Mouse (Mus musculus) frontal cortex, postnatal 10 days (tissue): ENCODE measurements at regions not wholly inside any gene's neighbourhood (a gene's known extent, or its start where the extent isn't known, plus 50 kb on each side); places are given as distances from the start of the nearest gene placed in this dataset.
"Not testable (repeated sequence)": the region's sequence is repeated elsewhere in the genome, so short reads cannot be mapped to it uniquely, and the experiment has no call there.

Experiments
- DNase-seq, 2 experiments: peaks; one replicate each; pipeline ENCODE4 v3.0.0; 2022; ENCODE audit warnings: low spot score in 2 of 2, mixed read lengths in 1 of 2

- peak in 1 of 2 experiments; percentile 17 for DNase-seq
These were observed 146.2 kb downstream of the Gm28710 start for GRCm38 (mm10) chr5:16937840-16938239.

- DNase-seq, result no peak
These were observed 155.8 kb downstream of the Gm28710 start for GRCm38 (mm10) chr5:16947430-16947829.

DNA sequence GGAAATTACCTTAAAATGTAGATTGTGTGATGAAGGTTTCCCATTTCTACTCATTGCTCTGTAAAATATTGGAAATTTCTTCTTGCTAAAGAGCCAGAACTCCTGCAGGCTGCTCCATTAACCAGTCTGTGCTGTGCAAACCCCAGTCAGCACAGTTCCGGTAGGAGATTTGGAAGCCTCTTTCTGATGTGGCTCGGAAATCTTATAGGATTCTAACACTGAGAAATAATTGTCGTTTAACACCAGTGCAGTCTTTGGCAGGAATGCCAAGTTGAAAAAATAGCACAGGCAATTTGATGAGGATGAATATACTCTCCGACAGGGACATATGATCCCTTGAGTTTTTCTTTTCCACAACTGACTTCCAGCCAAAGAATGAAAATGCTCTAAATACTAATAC is 176.1 kb downstream of the Gm28710 start:
- DNase-seq, result no peak

GRCm38 (mm10) chr5:16968817-16969216 is 177.2 kb downstream of the Gm28710 start:
- DNase-seq, result not testable (repeated sequence)

- DNase-seq, result no peak
These were observed 181.7 kb downstream of the Gm28710 start for GRCm38 (mm10) chr5:16973206-16973896.

DNA sequence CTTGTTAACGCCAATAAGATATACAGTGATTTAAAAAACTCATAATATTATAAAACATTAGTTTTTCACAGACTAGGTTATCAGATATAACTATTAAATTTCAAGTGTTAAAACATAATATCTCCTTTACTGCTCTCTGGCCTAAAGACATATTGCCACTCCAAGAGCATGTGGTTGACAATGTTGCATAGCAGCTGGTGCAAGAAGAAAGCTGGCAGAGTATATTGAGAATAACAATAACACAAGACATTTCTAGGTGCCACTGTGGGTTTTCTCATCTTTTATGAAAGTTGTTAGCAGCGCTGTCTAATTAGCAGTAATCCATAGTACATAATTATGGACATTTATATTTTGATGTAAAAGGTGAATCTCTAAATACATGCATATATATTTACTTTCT is 184.4 kb downstream of the Gm28710 start:
- DNase-seq, result no peak

DNA sequence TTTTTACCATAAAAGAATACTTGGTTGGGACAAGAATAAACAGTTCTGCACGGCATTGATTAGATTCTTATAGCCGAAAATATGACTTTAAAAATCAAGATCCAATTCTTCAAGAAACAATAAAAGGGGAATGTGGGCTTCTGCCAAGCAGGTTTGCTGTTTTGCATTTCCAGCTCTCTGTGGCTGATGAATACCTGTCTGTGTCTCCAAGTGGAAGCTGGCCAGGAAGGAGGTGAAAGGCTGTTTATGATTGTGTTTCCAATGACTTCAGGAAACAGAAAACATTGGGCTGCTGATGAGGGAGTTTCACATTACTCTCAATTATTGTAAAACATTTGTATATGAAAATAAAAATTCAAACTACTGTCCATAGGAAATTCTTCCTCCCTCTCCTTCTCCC is 193.3 kb downstream of the Gm28710 start:
- no peak for DNase-seq

DNA sequence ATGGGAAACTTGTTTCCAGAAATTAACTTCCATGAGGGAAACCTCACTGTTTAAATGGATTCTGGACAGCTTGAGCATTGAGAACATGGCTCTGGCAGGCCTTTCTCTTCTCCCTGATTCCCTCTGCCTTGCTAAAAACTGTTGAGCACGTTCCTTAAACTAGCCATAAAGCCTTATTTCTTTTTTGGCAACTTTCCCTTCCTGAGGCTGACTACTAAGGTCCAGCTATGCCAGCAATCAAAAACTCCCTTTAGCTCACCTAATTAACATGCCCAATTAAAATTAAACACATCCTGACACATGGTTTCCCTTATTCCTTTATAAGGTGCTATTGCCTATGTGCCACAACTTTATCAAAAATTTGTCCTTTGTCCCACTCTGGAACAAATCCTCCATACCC is 199.9 kb downstream of the Gm28710 start:
- no peak for DNase-seq

- DNase-seq, result no peak
These were observed 207.6 kb downstream of the Gm28710 start for GRCm38 (mm10) chr5:16999183-16999582.

DNA sequence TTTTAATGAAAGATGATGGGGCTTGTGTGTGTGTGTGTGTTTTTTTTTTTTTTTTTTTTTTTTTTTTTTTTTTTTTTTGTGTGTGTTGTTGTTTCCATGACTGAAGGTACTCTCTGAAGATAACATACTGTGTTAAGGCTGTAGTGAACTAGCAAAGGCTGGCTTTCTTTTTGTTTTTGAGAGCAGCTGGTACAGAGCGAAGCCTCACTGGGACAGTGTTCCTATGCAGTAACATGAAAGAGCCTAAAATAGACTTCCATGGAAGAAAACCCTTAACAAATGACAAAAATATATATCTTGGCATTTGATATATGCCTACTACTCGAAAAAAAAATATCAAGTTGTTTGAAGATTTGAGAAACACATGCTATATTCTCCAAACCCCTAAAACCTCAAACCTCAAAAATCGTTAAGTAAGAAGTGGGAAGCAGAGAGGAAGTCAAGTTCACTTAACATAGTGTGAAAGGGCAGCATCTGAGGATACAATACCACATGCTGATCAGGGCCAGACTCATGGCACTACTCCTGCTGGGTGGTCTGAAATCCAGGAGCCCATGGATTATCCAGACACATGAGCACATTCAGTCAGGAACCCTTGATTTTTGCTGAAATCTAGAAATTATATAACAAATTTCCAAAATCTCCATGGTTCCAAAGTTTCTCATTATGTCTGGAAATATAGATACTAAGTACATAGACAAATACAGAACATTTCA is 215.4 kb downstream of the Gm28710 start:
- no peak for DNase-seq

DNA sequence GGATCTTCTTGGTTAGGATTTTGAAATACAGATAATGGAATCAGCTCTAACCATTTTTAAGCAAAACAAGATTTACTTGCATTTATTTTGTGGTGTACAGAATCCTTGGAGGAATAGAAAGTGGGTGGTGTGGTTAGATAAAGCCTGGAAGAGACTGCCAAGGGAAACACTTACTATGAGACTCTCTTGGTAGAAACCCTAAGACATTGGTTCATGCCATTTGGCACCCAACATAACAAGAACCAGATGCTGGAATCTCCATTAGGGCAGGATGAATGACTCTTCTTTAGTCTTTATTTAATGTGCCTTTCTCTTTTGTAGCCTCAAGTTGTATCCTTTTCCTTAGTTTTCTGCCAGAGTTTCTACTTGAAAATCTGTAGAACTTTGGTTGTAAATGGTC is 230.0 kb downstream of the Gm28710 start:
- DNase-seq, result no peak

GRCm38 (mm10) chr5:17053935-17054334 is 262.3 kb downstream of the Gm28710 start:
- DNase-seq, result no peak

DNA sequence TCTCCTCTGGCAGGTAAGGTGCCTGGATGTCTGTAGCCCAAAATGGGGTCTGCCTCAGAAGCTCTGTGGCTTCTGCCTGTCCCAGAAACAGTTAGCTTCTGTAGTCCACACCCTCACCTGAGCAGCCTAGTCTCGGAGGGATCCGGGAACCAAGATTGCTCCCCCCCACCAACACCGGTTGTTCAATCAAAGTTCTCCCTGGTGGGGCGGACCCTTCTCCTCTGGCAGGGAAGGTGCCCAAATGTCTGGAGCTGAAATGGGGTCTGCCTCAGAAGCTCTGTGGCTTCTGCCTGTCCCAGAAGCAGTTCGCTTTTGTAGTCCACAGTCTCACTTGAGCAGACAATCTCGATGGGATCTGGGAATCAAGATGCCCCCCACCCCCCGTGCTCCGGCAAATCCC is 273.0 kb downstream of the Gm28710 start:
- DNase-seq, result no peak

DNA sequence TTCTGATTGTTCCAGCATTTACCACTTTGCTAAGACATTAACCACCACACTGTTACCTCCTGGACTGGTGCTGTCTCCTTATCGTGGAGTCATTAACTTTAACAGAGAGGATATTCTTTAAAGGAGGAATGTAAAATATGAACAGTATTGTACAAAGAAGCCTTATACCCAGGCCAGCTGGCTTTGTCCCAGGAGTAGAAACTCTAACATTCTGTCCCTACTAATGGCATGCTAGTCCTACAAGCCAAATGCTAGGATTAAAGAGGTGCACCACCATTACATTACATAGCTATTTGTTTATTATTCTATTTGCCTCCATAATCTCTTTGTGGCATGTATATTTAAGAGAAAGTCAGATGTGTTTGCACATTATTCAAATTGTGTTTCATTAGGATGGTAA is 288.8 kb downstream of the Gm28710 start:
- DNase-seq, result no peak

DNA sequence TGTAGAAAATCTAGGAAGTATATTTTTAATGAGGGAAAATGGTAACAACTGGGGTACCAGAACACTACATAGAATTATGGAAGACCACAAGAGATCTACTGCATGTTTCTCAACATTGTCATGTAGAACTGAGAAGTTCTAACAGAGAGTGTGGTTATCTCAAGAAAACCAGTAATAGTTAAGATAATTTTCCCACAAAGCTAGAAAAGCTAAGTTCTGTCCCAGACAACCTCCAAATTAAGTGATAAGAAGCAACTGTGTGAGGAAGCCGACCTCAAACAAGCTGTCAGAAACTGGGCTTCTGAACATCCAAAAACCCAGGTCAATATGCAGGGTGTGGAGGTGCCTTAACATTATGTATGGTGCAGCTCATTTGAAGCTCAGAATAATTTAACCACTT is 261.4 kb upstream of the Speer4f2 start:
- DNase-seq, result no peak

GRCm38 (mm10) chr5:17112026-17112425 is 261.0 kb upstream of the Speer4f2 start:
- no peak for DNase-seq

- DNase-seq, result no peak
These were observed 257.9 kb upstream of the Speer4f2 start for GRCm38 (mm10) chr5:17115035-17115434.

DNA sequence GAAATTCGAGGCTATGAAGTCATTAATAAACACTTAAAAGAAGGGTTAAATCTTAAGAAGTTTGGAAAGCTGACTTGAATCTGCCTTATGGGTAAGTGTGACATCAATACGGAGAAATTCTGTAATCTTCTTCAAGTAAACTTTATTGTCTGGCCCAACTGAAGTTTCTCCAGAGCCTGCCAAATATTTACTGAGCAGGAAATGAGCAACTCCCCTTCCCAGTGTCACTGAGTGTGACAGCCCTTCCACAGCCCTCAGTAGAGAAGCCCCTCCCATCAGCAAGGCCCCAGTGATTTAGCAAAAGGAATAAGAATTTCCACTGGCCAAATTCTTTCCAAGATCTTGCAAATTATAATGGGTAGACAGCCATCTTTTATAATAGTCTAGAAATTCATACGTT is 256.9 kb upstream of the Speer4f2 start:
- DNase-seq, result no peak

DNA sequence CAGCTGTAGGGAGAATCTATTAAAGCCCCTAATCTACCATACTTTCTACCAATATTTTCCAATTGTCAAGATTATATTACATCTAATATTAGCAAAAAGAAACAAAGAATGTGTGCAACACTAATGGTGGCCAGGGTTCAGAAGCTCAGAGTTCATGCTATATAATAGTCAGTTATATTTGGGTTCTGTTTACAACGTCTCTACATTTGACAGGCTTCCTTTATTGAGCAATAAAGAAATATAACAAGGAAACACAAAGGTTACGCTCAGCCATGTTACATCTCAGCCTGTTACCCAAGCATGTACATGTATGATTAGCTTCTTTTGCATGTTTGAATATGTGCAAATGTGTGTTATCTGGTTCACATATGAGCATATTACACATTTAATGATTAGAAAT is 247.7 kb upstream of the Speer4f2 start:
- no peak for DNase-seq

DNA sequence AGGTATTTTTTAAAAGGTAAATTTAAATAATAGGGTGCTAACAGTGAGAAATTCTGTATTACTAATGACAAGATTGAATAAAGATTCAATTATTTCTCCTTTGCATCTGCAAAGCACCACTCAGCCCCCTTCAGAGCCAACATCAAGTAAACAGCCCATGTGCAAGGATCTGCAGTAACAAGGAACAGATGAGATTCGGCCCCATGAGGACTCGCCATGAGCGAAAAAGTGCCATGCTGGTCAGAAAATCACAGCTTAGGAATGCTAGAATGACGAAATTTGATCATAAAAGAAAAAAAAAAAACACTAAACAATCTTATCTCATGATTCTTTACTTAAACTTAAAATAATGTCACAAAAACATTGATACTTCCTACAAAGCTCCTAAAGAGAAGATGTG is 245.5 kb upstream of the Speer4f2 start:
- no peak for DNase-seq

DNA sequence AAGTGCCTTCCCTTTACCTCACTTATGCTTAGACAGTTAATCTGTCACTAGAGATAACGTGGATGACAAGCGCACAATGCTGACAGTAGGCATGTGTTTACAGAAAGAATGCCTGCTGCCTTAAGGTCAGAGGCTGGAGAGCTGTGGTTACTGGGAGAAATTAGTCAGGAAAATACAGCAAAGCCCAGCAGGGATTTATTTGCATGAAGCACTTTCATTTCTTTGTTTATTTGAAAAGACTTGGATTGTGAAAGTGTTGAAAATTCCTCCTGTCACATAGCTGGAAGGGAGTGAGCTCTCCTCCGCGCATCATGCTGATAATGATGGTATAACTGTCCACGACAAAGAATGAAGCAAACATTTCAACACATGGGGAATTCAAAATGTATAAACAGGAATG is 237.5 kb upstream of the Speer4f2 start:
- DNase-seq, result no peak

DNA sequence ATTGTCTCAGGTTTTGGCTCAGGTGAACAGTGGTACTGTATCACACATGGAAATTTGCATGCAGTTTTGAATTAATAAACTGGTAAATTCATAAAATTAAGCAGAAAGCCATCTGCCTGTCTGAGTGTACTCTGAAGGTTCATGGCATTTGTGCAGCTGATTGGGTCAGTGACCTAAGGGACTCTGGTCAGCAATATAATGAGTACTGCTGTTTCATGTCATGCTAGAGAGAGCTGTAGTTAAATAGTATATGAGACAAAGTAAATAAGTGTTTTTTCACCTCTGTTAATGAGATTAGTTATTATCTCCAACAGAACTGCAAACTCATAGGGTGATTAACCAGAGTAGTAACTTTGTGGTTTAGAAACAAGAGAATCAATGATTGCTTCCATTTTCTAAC is 231.4 kb upstream of the Speer4f2 start:
- no peak for DNase-seq

DNA sequence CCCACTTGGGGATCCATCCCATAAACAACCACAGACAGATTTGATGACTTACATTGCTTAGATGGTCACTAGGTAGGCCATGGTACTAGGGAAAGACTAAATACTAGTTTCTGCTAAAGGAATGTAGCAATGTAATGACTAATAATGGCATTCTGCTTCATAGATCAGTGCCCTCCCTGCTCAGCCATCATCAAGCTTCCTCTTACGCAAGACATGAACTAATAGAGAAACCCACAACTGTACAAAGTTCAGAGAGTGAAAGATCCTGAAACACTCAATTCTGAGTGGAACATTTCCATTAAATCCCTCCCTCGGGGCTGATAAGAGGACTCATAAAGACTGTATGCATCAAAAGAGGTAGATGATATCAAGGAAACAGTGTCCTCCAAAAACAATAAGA is 198.4 kb upstream of the Speer4f2 start:
- no peak for DNase-seq

- DNase-seq, result no peak
These were observed 196.2 kb upstream of the Speer4f2 start for GRCm38 (mm10) chr5:17176771-17177170.
